Mouse (Mus musculus) brain, embryonic 14.5 days (tissue): ENCODE measurements around the gene Pip5kl1.

Experiments
- CTCF ChIP-seq: fragments of 200-500 bp; IDR thresholded peaks from 2 replicates; pipeline ENCODE4 v1.5.1; 2012; ENCODE audit warnings: inconsistent platforms, mild to moderate bottlenecking, moderate library complexity, borderline replicate concordance; ENCODE audit not compliant: insufficient read depth, insufficient read length; ENCODE audit errors: extremely low read depth
- POLR2A ChIP-seq: fragments of 200-500 bp; IDR thresholded peaks from 2 replicates; pipeline ENCODE4 v1.6.1; 2012; ENCODE audit warnings: mild to moderate bottlenecking, inconsistent platforms, borderline replicate concordance; ENCODE audit not compliant: poor library complexity, insufficient read depth, insufficient read length, severe bottlenecking; ENCODE audit errors: extremely low read depth

DNA sequence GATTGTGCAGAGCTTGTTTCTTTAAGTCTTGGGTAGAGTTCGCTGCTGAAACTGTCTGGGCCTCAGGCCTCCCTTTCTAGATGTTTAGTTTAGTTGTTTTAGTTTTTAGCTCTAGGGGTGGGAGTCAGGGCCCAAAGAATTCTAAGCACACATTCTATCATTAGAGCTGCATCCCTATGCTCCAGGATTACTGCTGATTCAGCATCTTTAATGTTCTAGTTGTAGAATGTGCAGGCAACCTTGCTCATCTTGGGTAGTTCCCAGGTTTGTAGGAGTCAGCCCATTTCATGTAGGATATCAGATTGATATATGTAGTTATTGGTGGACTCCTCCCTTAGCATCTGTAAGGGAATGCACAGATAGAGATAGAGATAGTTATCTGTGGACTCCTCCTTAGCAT, 42.5 kb downstream of the Pip5kl1 start:
- TF ChIP-seq CTCF (no peak), POLR2A (no peak)
